Mouse (Mus musculus): ENCODE measurements around the gene Cypt14. TPM values are rescaled to one million over a fixed set of nuclear protein-coding genes. Genes with fewer than 3 reads are reported as not detected.
"Not testable (repeated sequence)": the region's sequence is repeated elsewhere in the genome, so short reads cannot be mapped to it uniquely, and the experiment has no call there.

Cypt14 gene
- polyA plus RNA-seq (2015; fragmentation: Nextera tagmentation; extraction: Ambion mirVana) = not detected in 2 replicates

DNA sequence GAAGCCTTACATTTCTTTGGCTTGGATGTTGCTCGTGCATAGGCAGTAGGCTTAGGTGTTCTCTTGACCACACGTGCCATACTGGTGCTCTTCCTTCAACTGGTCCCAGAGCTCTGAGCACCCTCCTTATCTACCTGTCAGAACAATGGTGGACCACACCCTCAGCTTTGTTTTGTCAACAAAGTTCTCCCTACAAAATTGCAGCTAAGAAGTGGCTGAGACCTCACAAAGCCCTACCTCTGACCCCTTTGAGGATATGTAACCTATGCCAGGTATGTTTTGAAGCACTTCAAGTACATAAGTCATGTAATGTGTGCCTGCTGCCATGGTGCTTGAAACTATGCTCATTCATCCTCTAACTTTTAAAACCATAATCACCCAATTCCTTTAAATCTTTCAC is at the start of gene Cypt14:
Gene Cypt14, minus strand, starts transcription at position 101 of the 400 bp plus-strand sequence.
- not testable (repeated sequence) for H3K4me2 ChIP-seq (ENCODE audit: low read depth, low read length); H3K4me3 ChIP-seq (ENCODE audit: low read length); H3K27ac ChIP-seq (ENCODE audit: low read length); ATAC-seq; H3K9ac ChIP-seq (ENCODE audit: low read depth, low read length); H3K9me3 ChIP-seq (ENCODE audit: control insufficient read depth, low read length); H3K4me1 ChIP-seq (ENCODE audit: control insufficient read depth, insufficient read depth, low read length); H3K36me3 ChIP-seq (ENCODE audit: control insufficient read depth, insufficient read depth, low read length); H3K27me3 ChIP-seq (replicated peaks; ENCODE audit: control insufficient read depth, insufficient read depth, low read length)
- 73% methylated on average over 2 of the region's 2 CpGs for WGBS

Data from intestine, embryonic 16.5 days (tissue).